Mouse (Mus musculus): ENCODE results near the gene Fhad1.
"Not testable (repeated sequence)": the region's sequence is repeated elsewhere in the genome, so short reads cannot be mapped to it uniquely, and the experiment has no call there.

Fhad1 gene

GRCm38 (mm10) chr4:142039662-142040353, 24.9 kb upstream of the Fhad1 start:
- no peak for DNase-seq (ENCODE audit: low spot score)

GRCm38 (mm10) chr4:142037897-142038296, 23.0 kb upstream of the Fhad1 start:
- DNase-seq (ENCODE audit: low spot score), result no peak

GRCm38 (mm10) chr4:142028533-142028932, 13.7 kb upstream of the Fhad1 start:
- DNase-seq (ENCODE audit: low spot score), result no peak

GRCm38 (mm10) chr4:142026965-142027364, 12.1 kb upstream of the Fhad1 start:
- DNase-seq (ENCODE audit: low spot score), result no peak

GRCm38 (mm10) chr4:142024536-142024935, 9.7 kb upstream of the Fhad1 start:
- DNase-seq (ENCODE audit: low spot score), result no peak

- DNase-seq (ENCODE audit: low spot score), result no peak
These were observed 8.3 kb upstream of the Fhad1 start for GRCm38 (mm10) chr4:142023166-142023565.

GRCm38 (mm10) chr4:142017686-142018085, 2.8 kb upstream of the Fhad1 start:
- no peak for DNase-seq (ENCODE audit: low spot score)

GRCm38 (mm10) chr4:142011236-142011635, 3.6 kb downstream of the Fhad1 start:
- DNase-seq (ENCODE audit: low spot score), result no peak

- DNase-seq (ENCODE audit: low spot score), result no peak
These were observed 4.4 kb downstream of the Fhad1 start for GRCm38 (mm10) chr4:142010441-142010840.

GRCm38 (mm10) chr4:142008206-142008605, 6.7 kb downstream of the Fhad1 start:
- DNase-seq (ENCODE audit: low spot score), result no peak

GRCm38 (mm10) chr4:142000581-142000980, 14.3 kb downstream of the Fhad1 start:
- DNase-seq (ENCODE audit: low spot score), result no peak

GRCm38 (mm10) chr4:141999494-142000074, 15.3 kb downstream of the Fhad1 start:
- DNase-seq (ENCODE audit: low spot score), result no peak

GRCm38 (mm10) chr4:141998282-141998821, 16.5 kb downstream of the Fhad1 start:
- DNase-seq (ENCODE audit: low spot score), result no peak

GRCm38 (mm10) chr4:141996880-141997279, 18.0 kb downstream of the Fhad1 start:
- DNase-seq (ENCODE audit: low spot score), result no peak

- DNase-seq (ENCODE audit: low spot score), result no peak
These were observed 18.8 kb downstream of the Fhad1 start for GRCm38 (mm10) chr4:141996086-141996485.

- not testable (repeated sequence) for DNase-seq (ENCODE audit: low spot score)
These were observed 20.8 kb downstream of the Fhad1 start for GRCm38 (mm10) chr4:141994062-141994471.

GRCm38 (mm10) chr4:141993347-141994061, 21.4 kb downstream of the Fhad1 start:
- no peak for DNase-seq (ENCODE audit: low spot score)

- DNase-seq (ENCODE audit: low spot score), result no peak
These were observed 22.2 kb downstream of the Fhad1 start for GRCm38 (mm10) chr4:141992530-141993204.

GRCm38 (mm10) chr4:141988178-141988577, 26.7 kb downstream of the Fhad1 start:
- no peak for DNase-seq (ENCODE audit: low spot score)

GRCm38 (mm10) chr4:141983689-141984088, 31.2 kb downstream of the Fhad1 start:
- no peak for DNase-seq (ENCODE audit: low spot score)

- no peak for DNase-seq (ENCODE audit: low spot score)
These were observed 33.4 kb downstream of the Fhad1 start for GRCm38 (mm10) chr4:141981475-141981874.

GRCm38 (mm10) chr4:141978582-141978981, 36.3 kb downstream of the Fhad1 start:
- no peak for DNase-seq (ENCODE audit: low spot score)

All from spleen, adult 12 weeks (tissue).